Mouse (Mus musculus) urinary bladder, postnatal 25 days (tissue): ENCODE results near the gene Auts2.

Experiments used
- DNase-seq: peaks from one replicate; pipeline ENCODE4 v3.0.0; 2022; ENCODE audit warnings: low spot score

The Auts2 gene

GRCm38 (mm10) chr5:131610702-131611101 lies 932.4 kb downstream of the Auts2 start:
- no peak for DNase-seq

DNA sequence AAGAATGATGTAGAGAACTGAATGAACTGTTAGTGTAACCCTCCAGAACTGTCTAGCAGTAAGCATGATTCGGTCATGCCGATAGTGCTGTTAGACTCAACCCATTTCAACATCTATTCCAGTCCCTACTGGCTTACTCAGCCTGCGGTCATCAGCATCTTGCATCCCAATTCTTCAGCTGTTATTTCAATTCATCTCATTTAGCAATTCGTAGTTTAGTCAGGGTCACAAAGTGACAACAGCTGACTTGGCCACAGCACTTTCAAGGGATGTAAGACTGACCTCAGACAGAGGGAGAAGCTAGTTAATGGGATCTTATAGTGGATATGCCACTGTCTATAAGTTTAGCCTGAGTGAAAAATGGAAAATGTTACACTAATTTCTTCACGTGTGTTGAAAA lies 936.4 kb downstream of the Auts2 start:
- DNase-seq: no peak

DNA sequence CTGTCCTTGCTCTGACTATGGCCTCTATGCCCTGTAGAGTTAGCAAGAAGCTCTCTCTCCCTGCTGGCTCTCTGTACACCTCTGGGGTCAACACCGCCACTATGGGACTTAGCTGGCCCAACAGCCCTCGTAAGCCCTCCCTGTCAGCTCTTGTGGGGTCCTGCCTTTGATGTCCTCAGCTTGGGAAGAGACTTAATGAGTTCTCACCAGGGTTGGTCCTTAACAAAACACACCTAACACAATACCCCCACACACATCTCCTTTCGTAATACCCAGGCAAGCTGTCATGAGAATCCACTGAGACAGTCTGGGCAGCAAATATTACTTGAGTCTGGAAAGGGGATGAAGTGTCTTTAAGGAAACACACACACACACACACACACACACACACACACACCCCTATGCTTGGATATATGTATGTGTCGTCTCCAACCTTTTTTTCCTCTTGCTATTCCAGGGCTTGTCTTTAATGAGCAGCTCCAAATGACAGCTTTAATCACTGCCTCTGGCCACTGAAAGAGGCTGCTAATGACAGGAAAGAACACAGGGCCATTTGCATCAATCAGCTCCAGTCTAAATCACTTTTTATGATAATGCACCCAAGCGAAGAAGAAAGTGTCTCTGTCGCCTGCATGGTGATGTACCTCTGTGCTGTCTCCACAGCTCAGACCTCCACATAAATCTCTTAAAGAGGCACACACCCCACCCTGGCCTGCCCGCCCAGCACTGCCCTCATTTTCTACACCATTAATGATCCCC lies 941.0 kb downstream of the Auts2 start:
- DNase-seq: no peak

- DNase-seq: peak; percentile 35
Measured at GRCm38 (mm10) chr5:131600325-131601125, 942.6 kb downstream of the Auts2 start.

DNA sequence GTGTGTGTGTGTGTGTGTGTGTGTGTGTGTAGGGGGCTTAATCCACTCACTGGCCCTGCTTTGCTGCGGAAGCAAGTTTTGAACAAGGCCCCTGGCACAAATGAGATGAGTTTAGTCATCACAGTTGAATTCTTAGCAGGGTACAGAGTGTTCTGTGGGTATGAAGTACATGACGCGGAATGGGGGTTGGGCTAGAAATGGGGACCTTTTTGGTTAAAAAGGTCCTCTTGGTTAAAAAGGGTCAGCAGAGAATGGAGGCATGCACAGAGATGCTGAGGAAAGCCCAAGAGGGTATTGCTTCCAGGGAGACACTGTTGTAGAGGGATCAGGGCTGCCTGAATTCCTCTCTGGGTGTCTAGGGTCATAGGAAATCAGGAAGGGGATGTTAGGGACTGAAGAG lies 945.6 kb downstream of the Auts2 start:
- DNase-seq: no peak

DNA sequence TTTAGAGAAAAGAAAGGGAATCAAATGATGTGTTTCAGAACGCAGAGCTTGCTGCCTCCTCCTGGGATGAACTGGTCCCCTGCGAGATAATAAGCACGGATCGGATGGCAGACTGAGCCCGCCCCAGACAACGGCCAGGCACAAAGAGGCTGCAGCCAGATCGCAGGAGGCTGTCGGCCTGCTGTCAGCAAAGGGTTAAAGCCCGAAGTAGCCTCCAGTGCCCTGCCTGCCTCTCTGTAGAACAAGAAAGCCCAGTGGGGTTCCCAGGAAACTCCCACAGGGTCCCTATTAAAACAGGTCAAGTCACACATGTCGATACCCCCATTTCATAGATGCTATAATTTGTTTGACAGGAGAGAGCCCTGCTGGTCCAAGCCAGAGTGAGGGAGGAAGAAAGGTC lies 946.6 kb downstream of the Auts2 start:
- no peak for DNase-seq

DNA sequence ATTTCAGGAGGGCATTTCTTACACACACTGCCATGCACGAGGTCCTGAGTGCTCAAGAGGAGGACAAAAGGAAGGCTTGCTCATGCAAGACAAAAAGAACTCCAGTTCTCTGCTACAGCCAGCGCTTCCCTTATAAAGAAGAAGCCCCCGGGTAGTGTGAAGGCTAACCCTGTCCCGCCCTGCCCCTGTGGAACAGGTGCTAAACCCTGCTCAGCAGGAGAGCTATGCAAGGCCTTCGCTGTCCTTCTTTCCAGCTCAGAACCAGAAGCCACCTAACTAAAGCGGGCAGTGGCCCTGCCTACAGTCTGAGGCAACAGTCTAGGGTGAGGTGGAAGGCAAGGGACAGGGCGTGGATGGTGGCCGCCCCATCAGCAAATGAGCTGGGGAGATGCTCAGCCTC lies 947.4 kb downstream of the Auts2 start:
- no peak for DNase-seq

DNA sequence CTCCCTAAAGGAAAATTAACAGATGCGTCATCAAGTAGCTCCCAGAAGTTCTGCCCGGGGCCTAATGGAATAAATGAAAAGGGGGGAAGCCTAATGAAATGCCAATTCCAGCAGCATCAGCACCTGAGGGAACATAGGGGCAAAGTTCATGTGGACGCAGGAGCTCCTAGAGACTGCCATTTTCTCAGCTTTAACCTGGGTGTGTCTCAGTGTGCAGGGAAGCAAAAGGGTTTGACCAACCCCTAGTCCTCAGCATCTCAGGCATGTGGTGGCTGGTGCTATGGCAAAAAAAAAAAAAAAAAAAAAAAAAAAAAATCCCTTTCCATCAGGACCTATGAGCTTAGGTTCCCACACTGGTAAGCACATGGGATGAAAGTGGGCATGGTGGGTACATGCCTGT lies 948.5 kb downstream of the Auts2 start:
- DNase-seq: no peak

GRCm38 (mm10) chr5:131593261-131593660 lies 949.9 kb downstream of the Auts2 start:
- no peak for DNase-seq

DNA sequence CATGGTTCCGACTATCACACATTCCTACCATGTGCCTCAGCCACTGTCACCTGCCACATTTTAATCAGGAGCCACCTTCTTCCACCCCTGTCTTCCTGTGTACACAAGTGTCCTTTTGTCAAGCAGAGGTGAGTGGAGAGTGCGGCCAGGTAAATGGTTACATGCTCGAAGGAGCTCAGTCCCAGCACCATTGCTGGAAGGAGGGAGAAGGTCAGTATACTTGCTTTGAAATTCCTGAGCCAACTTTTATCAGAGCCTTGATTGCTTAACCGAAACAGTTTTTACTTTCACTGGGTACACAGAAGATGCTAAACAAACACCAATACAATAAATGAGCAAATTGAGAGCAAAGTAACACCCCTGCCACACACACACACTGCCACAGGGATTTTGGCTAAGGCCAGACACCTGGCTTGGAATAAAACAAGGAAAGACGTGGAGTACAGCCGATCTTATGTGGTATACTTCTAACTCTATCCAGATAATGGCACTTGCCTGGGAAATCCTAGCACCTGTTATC lies 953.1 kb downstream of the Auts2 start:
- no peak for DNase-seq

DNA sequence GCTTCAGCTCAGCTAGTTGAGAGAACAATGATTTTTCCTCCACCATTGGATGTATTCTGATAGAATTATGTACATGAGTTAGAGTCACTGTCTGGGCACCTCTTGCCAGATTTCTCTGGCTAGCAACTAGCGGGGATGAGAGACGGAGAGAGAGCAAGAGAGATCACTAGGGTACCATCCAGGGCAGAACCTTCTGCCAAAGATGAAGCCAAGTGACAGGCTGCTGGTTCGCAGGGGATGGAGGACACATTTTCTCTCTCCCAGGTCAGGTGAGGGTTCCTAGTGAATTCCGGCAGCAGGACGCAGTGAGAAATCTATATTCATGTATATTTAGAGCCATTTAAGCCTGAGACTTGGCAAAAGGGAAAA lies 956.8 kb downstream of the Auts2 start:
- no peak for DNase-seq

- DNase-seq: no peak
Measured at GRCm38 (mm10) chr5:131585684-131586331, 957.3 kb downstream of the Auts2 start.

DNA sequence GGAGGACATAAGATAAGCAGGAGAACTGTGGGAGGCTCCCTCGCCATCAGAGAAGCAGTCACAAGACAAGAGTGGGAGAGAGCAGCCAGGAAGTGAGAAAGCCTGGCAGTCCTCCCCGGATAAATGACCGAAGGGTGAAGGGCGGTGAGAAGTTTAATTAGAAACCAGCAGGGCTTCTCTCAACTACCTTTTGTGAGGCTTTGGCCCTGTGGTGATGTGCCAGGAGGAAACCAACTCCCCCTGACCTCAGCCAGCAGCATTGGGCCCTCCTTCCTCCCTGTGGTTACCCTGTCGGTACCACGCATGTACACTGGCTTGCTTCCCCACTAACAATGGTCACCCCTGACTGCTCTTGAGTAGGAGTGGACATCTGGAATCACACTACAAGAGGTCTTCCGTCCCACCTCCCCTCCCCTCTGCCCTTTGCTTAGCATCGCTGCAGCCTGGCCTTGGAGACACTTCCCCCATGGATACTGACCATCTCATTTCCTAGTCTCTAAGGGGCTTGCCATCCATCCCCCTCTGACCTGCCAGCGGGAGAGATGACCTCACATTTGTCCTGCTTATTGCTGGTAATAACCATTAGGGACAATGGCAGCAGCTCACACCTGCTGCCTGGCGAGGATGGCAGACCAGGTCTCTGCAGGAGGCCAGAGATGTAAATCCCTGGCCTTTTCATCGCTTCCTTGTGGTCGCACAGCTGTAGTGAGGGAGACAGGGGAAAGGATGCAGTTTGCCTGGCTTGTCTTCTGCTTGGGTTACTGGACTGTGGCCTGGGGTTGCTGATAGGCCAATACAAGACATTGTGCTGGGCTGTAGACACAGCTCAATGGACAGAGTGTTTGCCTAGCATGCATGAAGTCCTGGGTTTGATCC lies 958.6 kb downstream of the Auts2 start:
- no peak for DNase-seq

- no peak for DNase-seq
Measured at GRCm38 (mm10) chr5:131581110-131582050, 961.8 kb downstream of the Auts2 start.

DNA sequence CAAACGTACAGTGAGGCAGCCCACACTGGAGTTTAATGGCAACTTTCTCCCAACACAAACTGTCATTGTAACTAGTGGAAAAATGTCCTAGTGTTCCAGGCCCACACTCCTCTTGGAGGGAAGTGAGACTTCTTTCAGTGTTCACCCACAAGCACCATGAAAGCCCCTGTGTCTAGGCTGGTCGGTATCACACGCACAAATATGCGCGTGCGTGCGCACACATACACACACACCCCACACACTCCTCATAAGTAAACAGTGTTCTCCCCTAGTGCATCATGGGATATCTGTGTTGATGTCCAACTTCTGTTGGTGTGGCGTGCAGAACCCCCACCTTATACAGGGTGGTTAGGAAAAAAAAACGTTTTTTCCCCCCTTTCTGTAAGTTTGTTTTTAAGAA lies 964.4 kb downstream of the Auts2 start:
- DNase-seq: no peak

- DNase-seq: no peak
Measured at GRCm38 (mm10) chr5:131575733-131576265, 967.3 kb downstream of the Auts2 start.

DNA sequence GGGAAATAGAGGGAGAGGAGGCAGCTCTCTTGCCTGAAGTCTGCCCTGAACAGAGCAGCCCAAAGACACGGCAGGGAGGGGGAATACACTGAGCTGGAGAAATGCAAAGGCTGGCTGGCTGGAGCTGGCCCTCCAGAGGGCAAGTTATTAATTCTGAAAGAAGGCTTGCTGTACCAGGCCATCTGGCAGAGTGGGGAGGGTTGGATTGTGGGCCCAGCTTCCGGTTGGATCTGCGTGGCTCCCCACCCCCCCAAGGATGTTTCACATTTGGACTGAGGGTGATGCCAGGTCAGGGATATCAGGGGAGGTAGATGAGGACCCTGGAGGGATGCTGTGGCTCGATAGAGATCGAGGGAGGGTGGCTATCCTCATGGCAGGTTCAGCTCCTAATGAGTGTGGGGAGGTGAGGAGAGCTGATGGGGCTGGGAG lies 968.0 kb downstream of the Auts2 start:
- no peak for DNase-seq

GRCm38 (mm10) chr5:131574469-131575085 lies 968.6 kb downstream of the Auts2 start:
- no peak for DNase-seq

DNA sequence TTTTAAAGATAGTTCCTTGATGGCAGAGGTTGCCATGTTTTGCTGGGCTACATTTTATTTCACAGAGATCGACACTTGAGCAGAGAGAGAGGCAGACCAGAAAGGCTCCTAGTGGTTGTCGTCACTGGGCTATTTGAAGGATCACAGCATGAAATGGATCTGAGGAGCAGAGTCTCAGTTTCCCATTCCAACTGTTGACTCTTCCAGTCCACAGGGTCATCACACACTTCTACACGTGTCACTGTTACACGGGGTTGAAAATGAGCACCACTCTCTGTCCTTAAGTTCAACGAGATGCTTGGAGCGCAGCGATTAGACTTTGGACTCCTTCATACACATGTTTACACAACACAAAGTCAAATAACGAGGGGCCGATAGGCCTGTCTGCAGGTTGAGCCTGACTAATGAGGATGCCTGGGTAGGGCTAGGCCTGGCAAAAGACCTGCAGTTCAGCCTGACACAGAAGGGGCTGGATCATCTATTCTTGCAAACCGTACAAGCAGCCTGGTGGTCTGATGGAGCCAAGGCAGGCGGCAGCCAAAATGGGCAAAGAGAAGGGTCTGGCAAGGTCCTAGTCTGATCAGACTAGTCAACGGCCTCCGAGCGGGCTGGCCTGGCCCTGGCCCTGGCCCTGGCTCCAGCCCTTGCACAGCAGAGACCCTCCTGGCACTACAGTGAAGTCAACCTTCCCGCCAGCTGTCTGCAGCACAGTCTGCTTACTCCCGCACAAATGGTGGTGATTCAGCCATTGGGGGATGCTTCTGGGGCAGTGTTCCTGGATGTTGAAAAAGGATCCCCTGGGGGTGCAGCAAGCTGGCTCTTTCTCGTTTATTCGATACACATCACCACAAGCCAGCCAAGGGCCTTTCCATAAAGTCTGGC lies 969.6 kb downstream of the Auts2 start:
- no peak for DNase-seq
